Mouse (Mus musculus) embryonic fibroblast, embryonic 13.5 days (primary cell): ENCODE measurements around the gene Mtmr1.

Source experiments
- CTCF ChIP-seq: IDR thresholded peaks from 2 replicates; pipeline ENCODE4 v1.5.1; 2011; ENCODE audit warnings: mild to moderate bottlenecking, control low read depth, low read length, moderate library complexity, borderline replicate concordance; ENCODE audit not compliant: insufficient read depth
- POLR2A ChIP-seq: IDR thresholded peaks from 2 replicates; pipeline ENCODE4 v1.6.1; 2011; ENCODE audit warnings: low read depth, mild to moderate bottlenecking, control low read depth, low read length, moderate library complexity

- TF ChIP-seq POLR2A (no peak), CTCF (no peak)
These were observed 99.7 kb downstream of the Mtmr1 start for GRCm38 (mm10) chrX:71464138-71464826.
